In genomic region chr17:83706116-83706593, GRCm38 (mm10) we compare ENCODE assay signal across 8 mouse cellular contexts. TPM values are rescaled to one million over a fixed set of nuclear protein-coding genes. Genes with fewer than 3 reads are reported as not detected.
DNase-seq lines count a peak whose midpoint lies in the region; ATAC-seq and TF ChIP-seq lines count a peak whose summit lies in the region.

Gene Mta3 (plus strand): TSS chr17:83706163.

- H3K27me3 ChIP-seq in cerebellum, adult 2 months (ENCODE audit: control insufficient read depth, insufficient read depth, low read length), result no peaks in the 10 kb centered on the region

- peak within 1 kb of the TSS; percentile 76 for H3K4me3 ChIP-seq in cerebellum, adult 2 months (replicated peaks; ENCODE audit: insufficient read depth, low read depth, low read length)
- H3K4me3 ChIP-seq in lung, adult 2 months (replicated peaks; ENCODE audit: extremely low read depth, low read depth, low read length), result peak within 1 kb of the TSS; percentile 69

- H3K4me1 ChIP-seq in cerebellum, adult 2 months (ENCODE audit: control insufficient read depth, insufficient read depth, low read length), result peaks cover 3% of the 10 kb centered on the region; the same call in 1 of the 2 replicates
- peaks cover 10% of the 10 kb centered on the region for H3K4me1 ChIP-seq in lung, adult 2 months (ENCODE audit: control insufficient read depth, insufficient read depth, low read length)

- WGBS in cerebellum, adult 2 months, result 1% methylated on average over 48 of the region's 56 CpGs
- under 1% methylated on average over 27 of the region's 56 CpGs for WGBS in lung, adult 2 months

- peak within 1 kb of the TSS; percentile 85 for H3K27ac ChIP-seq in cerebellum, adult 2 months (ENCODE audit: insufficient read depth, low read length)

- DNase-seq in Muller cell, postnatal 12 days (ENCODE audit: inconsistent ontology term), result peak; percentile 71
- peak in 1 of 2 experiments; percentile 69 for DNase-seq in cerebellum, adult 2 months
- DNase-seq in heart, postnatal 4 days, result peak; percentile 79
- peak; percentile 17 to 53 for DNase-seq in layer of hippocampus, adult 18-20 months (ENCODE audit: low spot score in 2 of 2)
- no peak for DNase-seq in lung, adult 2 months
- DNase-seq in thymus, postnatal 10 days (ENCODE audit: low spot score in 2 of 2), result peak; percentile 58 to 75

- TF ChIP-seq CTCF in cerebellum, adult 2 months (IDR thresholded peaks at IDR 0.05; ENCODE audit: borderline replicate concordance, insufficient read depth, low read depth, low read length), result no peak
- no peak for TF ChIP-seq CTCF in lung, adult 2 months (IDR thresholded peaks at IDR 0.05; ENCODE audit: insufficient read depth, low read length)

- ATAC-seq in frontal cortex, adult (ENCODE audit: low TSS enrichment), result peak; percentile 29; the same call in 1 of the 2 replicates
- no peak for ATAC-seq in neutrophil, adult 5-6 weeks (ENCODE audit: extremely low read depth, insufficient number of reproducible peaks, low FRiP score, poor library complexity, severe bottlenecking)

- no peak for TF ChIP-seq POLR2A in cerebellum, adult 2 months (IDR thresholded peaks at IDR 0.05; ENCODE audit: borderline replicate concordance, insufficient read depth, low read length)
- no peak for TF ChIP-seq POLR2A in lung, adult 2 months (IDR thresholded peaks at IDR 0.05; ENCODE audit: borderline replicate concordance, extremely low read depth, low read depth, low read length)

RNA-seq across cellular contexts. Expression of gene Mta3, which starts in this region (rescaled TPM):
- 67.2 and 68.2 TPM in 2 replicates for polyA plus RNA-seq in cerebellum, adult 2 months (2012; rRNA removed)
- total RNA-seq in heart, postnatal 4 days (2021), result 10 to 100 TPM; 35.3 to 35.6 TPM
- 100 to 1,000 TPM in 1 of 2 experiments, 10 to 100 TPM in 1; 98.9 to 103 TPM for total RNA-seq in layer of hippocampus, adult 18-20 months (2021)
- polyA plus RNA-seq in lung, adult 2 months (2012; rRNA removed), result 30.2 and 34.9 TPM in 2 replicates
- total RNA-seq in neutrophil, adult 5-6 weeks (2017), result 89.0 and 99.7 TPM in 2 replicates
